Mouse (Mus musculus): ENCODE results near the gene Rnf149. TPM values are rescaled to one million over a fixed set of nuclear protein-coding genes. Genes with fewer than 3 reads are reported as not detected.

The Rnf149 gene
- polyA plus RNA-seq, 1 experiment from 2014 or later: 30.3 TPM

GRCm38 (mm10) chr1:39581215-39581614, 4.0 kb upstream of the Rnf149 start:
- Histone ChIP-seq H3K36me3 (ENCODE audit: control insufficient read depth, insufficient read depth, low read length) (no peaks in the 10 kb centered on the region), H3K4me3 (ENCODE audit: low read depth, low read length) (no peak overlapping the region), H3K27ac (ENCODE audit: low read depth, low read length) (no peak overlapping the region), H3K27me3 (ENCODE audit: control insufficient read depth, insufficient read depth, low read length) (no peaks in the 10 kb centered on the region), H3K4me2 (ENCODE audit: low read depth, low read length) (no peak overlapping the region), H3K9ac (replicated peaks; ENCODE audit: low read depth, low read length) (no peak overlapping the region), H3K9me3 (ENCODE audit: control insufficient read depth, low read length) (no peaks in the 10 kb centered on the region), H3K4me1 (ENCODE audit: control insufficient read depth, insufficient read depth, low read length) (peaks cover 3% of the 10 kb centered on the region; the same call in 1 of the 2 replicates)
- 82% methylated on average over 2 of the region's 3 CpGs for WGBS
- ATAC-seq (ENCODE audit: low read depth): no peak

GRCm38 (mm10) chr1:39579139-39579538, 1.9 kb upstream of the Rnf149 start:
- no peak overlapping the region for H3K9ac ChIP-seq (replicated peaks; ENCODE audit: low read depth, low read length)
- no peak overlapping the region for H3K27ac ChIP-seq (ENCODE audit: low read depth, low read length)
- WGBS: 87% methylated on average over 6 of the region's 6 CpGs
- H3K27me3 ChIP-seq (ENCODE audit: control insufficient read depth, insufficient read depth, low read length): no peaks in the 10 kb centered on the region
- H3K4me3 ChIP-seq (ENCODE audit: low read depth, low read length): no peak overlapping the region
- H3K36me3 ChIP-seq (ENCODE audit: control insufficient read depth, insufficient read depth, low read length): no peaks in the 10 kb centered on the region
- H3K4me1 ChIP-seq (ENCODE audit: control insufficient read depth, insufficient read depth, low read length): peaks cover 15% of the 10 kb centered on the region; the same call in 1 of the 2 replicates
- no peak overlapping the region for H3K4me2 ChIP-seq (ENCODE audit: low read depth, low read length)
- no peak for ATAC-seq (ENCODE audit: low read depth)
- no peaks in the 10 kb centered on the region for H3K9me3 ChIP-seq (ENCODE audit: control insufficient read depth, low read length)

GRCm38 (mm10) chr1:39578446-39578845, 1.2 kb upstream of the Rnf149 start:
- ATAC-seq (ENCODE audit: low read depth): no peak
- H3K4me1 ChIP-seq (ENCODE audit: control insufficient read depth, insufficient read depth, low read length): peaks cover 15% of the 10 kb centered on the region; the same call in 1 of the 2 replicates
- WGBS: 87% methylated on average over 5 of the region's 5 CpGs
- H3K4me3 ChIP-seq (ENCODE audit: low read depth, low read length): no peak overlapping the region
- H3K9me3 ChIP-seq (ENCODE audit: control insufficient read depth, low read length): no peaks in the 10 kb centered on the region
- no peak overlapping the region for H3K27ac ChIP-seq (ENCODE audit: low read depth, low read length)
- H3K9ac ChIP-seq (replicated peaks; ENCODE audit: low read depth, low read length): no peak overlapping the region
- H3K27me3 ChIP-seq (ENCODE audit: control insufficient read depth, insufficient read depth, low read length): no peaks in the 10 kb centered on the region
- H3K36me3 ChIP-seq (ENCODE audit: control insufficient read depth, insufficient read depth, low read length): no peaks in the 10 kb centered on the region
- no peak overlapping the region for H3K4me2 ChIP-seq (ENCODE audit: low read depth, low read length)

- H3K9me3 ChIP-seq (ENCODE audit: control insufficient read depth, low read length): no peaks in the 10 kb centered on the region
- no peaks in the 10 kb centered on the region for H3K36me3 ChIP-seq (ENCODE audit: control insufficient read depth, insufficient read depth, low read length)
- H3K27ac ChIP-seq (ENCODE audit: low read depth, low read length): peak overlapping the region; percentile 96
- H3K4me1 ChIP-seq (ENCODE audit: control insufficient read depth, insufficient read depth, low read length): peaks cover 15% of the 10 kb centered on the region; the same call in 1 of the 2 replicates
- under 1% methylated on average over 84 of the region's 88 CpGs for WGBS
- peak overlapping the region; percentile 91 for H3K4me3 ChIP-seq (ENCODE audit: low read depth, low read length)
- peak overlapping the region; percentile 91 for H3K9ac ChIP-seq (replicated peaks; ENCODE audit: low read depth, low read length)
- H3K27me3 ChIP-seq (ENCODE audit: control insufficient read depth, insufficient read depth, low read length): no peaks in the 10 kb centered on the region
- ATAC-seq (ENCODE audit: low read depth): peak; percentile 87
- peak overlapping the region; percentile 58 for H3K4me2 ChIP-seq (ENCODE audit: low read depth, low read length)
Measured at GRCm38 (mm10) chr1:39576431-39577243, 568 bp downstream of the Rnf149 start.

- peak overlapping the region; percentile 58 for H3K4me2 ChIP-seq (ENCODE audit: low read depth, low read length)
- 21% methylated on average over 8 of the region's 8 CpGs for WGBS
- H3K36me3 ChIP-seq (ENCODE audit: control insufficient read depth, insufficient read depth, low read length): no peaks in the 10 kb centered on the region
- peak overlapping the region; percentile 91 for H3K4me3 ChIP-seq (ENCODE audit: low read depth, low read length)
- H3K9me3 ChIP-seq (ENCODE audit: control insufficient read depth, low read length): no peaks in the 10 kb centered on the region
- no peaks in the 10 kb centered on the region for H3K27me3 ChIP-seq (ENCODE audit: control insufficient read depth, insufficient read depth, low read length)
- H3K27ac ChIP-seq (ENCODE audit: low read depth, low read length): no peak overlapping the region; the same call in 1 of the 2 replicates
- peaks cover 15% of the 10 kb centered on the region; the same call in 1 of the 2 replicates for H3K4me1 ChIP-seq (ENCODE audit: control insufficient read depth, insufficient read depth, low read length)
- H3K9ac ChIP-seq (replicated peaks; ENCODE audit: low read depth, low read length): peak overlapping the region; percentile 91; the same call in 1 of the 2 replicates
- no peak for ATAC-seq (ENCODE audit: low read depth)
Measured at GRCm38 (mm10) chr1:39575778-39576375, 1.3 kb downstream of the Rnf149 start.

GRCm38 (mm10) chr1:39573890-39574289, 3.3 kb downstream of the Rnf149 start:
- Histone ChIP-seq H3K4me3 (ENCODE audit: low read depth, low read length) (no peak overlapping the region), H3K9me3 (ENCODE audit: control insufficient read depth, low read length) (no peaks in the 10 kb centered on the region), H3K4me1 (ENCODE audit: control insufficient read depth, insufficient read depth, low read length) (peaks cover 15% of the 10 kb centered on the region; the same call in 1 of the 2 replicates), H3K27ac (ENCODE audit: low read depth, low read length) (no peak overlapping the region), H3K27me3 (ENCODE audit: control insufficient read depth, insufficient read depth, low read length) (no peaks in the 10 kb centered on the region), H3K9ac (replicated peaks; ENCODE audit: low read depth, low read length) (no peak overlapping the region), H3K36me3 (ENCODE audit: control insufficient read depth, insufficient read depth, low read length) (no peaks in the 10 kb centered on the region), H3K4me2 (ENCODE audit: low read depth, low read length) (no peak overlapping the region)
- 93% methylated on average over 7 of the region's 7 CpGs for WGBS
- ATAC-seq (ENCODE audit: low read depth): no peak

- Histone ChIP-seq H3K4me2 (ENCODE audit: low read depth, low read length) (no peak overlapping the region), H3K27me3 (ENCODE audit: control insufficient read depth, insufficient read depth, low read length) (no peaks in the 10 kb centered on the region), H3K4me3 (ENCODE audit: low read depth, low read length) (no peak overlapping the region), H3K27ac (ENCODE audit: low read depth, low read length) (no peak overlapping the region), H3K36me3 (ENCODE audit: control insufficient read depth, insufficient read depth, low read length) (no peaks in the 10 kb centered on the region), H3K9ac (replicated peaks; ENCODE audit: low read depth, low read length) (no peak overlapping the region), H3K9me3 (ENCODE audit: control insufficient read depth, low read length) (no peaks in the 10 kb centered on the region), H3K4me1 (ENCODE audit: control insufficient read depth, insufficient read depth, low read length) (peaks cover 11% of the 10 kb centered on the region; the same call in 1 of the 2 replicates)
- 81% methylated on average over 6 of the region's 6 CpGs for WGBS
- ATAC-seq (ENCODE audit: low read depth): no peak
Measured at GRCm38 (mm10) chr1:39571653-39572052, 5.6 kb downstream of the Rnf149 start.

GRCm38 (mm10) chr1:39568079-39568478, 9.1 kb downstream of the Rnf149 start:
- Histone ChIP-seq H3K4me3 (ENCODE audit: low read depth, low read length) (no peak overlapping the region), H3K9me3 (ENCODE audit: control insufficient read depth, low read length) (no peaks in the 10 kb centered on the region), H3K4me2 (ENCODE audit: low read depth, low read length) (no peak overlapping the region), H3K36me3 (ENCODE audit: control insufficient read depth, insufficient read depth, low read length) (no peaks in the 10 kb centered on the region), H3K4me1 (ENCODE audit: control insufficient read depth, insufficient read depth, low read length) (no peaks in the 10 kb centered on the region), H3K27ac (ENCODE audit: low read depth, low read length) (no peak overlapping the region), H3K9ac (replicated peaks; ENCODE audit: low read depth, low read length) (no peak overlapping the region), H3K27me3 (ENCODE audit: control insufficient read depth, insufficient read depth, low read length) (no peaks in the 10 kb centered on the region)
- ATAC-seq (ENCODE audit: low read depth): no peak

- Histone ChIP-seq H3K9ac (replicated peaks; ENCODE audit: low read depth, low read length) (no peak overlapping the region), H3K27me3 (ENCODE audit: control insufficient read depth, insufficient read depth, low read length) (no peaks in the 10 kb centered on the region), H3K9me3 (ENCODE audit: control insufficient read depth, low read length) (no peaks in the 10 kb centered on the region), H3K4me3 (ENCODE audit: low read depth, low read length) (no peak overlapping the region), H3K36me3 (ENCODE audit: control insufficient read depth, insufficient read depth, low read length) (no peaks in the 10 kb centered on the region), H3K4me2 (ENCODE audit: low read depth, low read length) (no peak overlapping the region), H3K4me1 (ENCODE audit: control insufficient read depth, insufficient read depth, low read length) (no peaks in the 10 kb centered on the region), H3K27ac (ENCODE audit: low read depth, low read length) (no peak overlapping the region)
- 21% methylated on average over 3 of the region's 3 CpGs for WGBS
- no peak; the same call in 1 of the 2 replicates for ATAC-seq (ENCODE audit: low read depth)
Measured at GRCm38 (mm10) chr1:39564603-39565002, 12.6 kb downstream of the Rnf149 start.

Data from neural tube, embryonic 14.5 days (tissue).